Mouse (Mus musculus) testis, adult 2 months (tissue): ENCODE measurements around the gene Arap1.

Source experiments
- CTCF ChIP-seq: fragments of 200-500 bp; IDR thresholded peaks from 2 replicates; pipeline ENCODE4 v1.5.1; 2012; ENCODE audit warnings: low read depth, mild to moderate bottlenecking, inconsistent platforms, low read length, moderate library complexity; ENCODE audit not compliant: control insufficient read depth, insufficient read depth, insufficient replicate concordance
- POLR2A ChIP-seq: fragments of 200-500 bp; IDR thresholded peaks from 2 replicates; pipeline ENCODE4 v1.6.1; 2012; ENCODE audit warnings: low read depth, mild to moderate bottlenecking, inconsistent platforms, low read length, moderate library complexity; ENCODE audit not compliant: control insufficient read depth

GRCm38 (mm10) chr7:101327263-101327662 is 20.6 kb upstream of the Arap1 start:
- TF ChIP-seq CTCF (no peak), POLR2A (no peak)
